Mouse (Mus musculus) embryonic facial prominence, embryonic 13.5 days (tissue): Measurements from ENCODE around the gene Adcyap1r1. TPM values are rescaled to one million over a fixed set of nuclear protein-coding genes. Genes with fewer than 3 reads are reported as not detected.

Experiments used
- ATAC-seq: fragments of 200-750 bp; cut with Nextera tagmentation; 2 replicates; pipeline ENCODE4 v1.8.0; 2017; ENCODE audit warnings: low read depth; ENCODE audit not compliant: insufficient number of reproducible peaks, insufficient read depth, low FRiP score, low TSS enrichment
- H3K27ac ChIP-seq: fragments of 300-500 bp; sonication (generic); 2 replicates; pipeline ENCODE4 v1.5.1; 2015; ENCODE audit warnings: moderate library complexity, mild to moderate bottlenecking, inconsistent platforms
- H3K27me3 ChIP-seq: fragments of 300-500 bp; sonication (generic); 2 replicates; pipeline ENCODE4 v1.6.1; 2015; ENCODE audit warnings: mild to moderate bottlenecking, inconsistent platforms
- H3K36me3 ChIP-seq: fragments of 300-500 bp; sonication (generic); 2 replicates; pipeline ENCODE4 v1.6.1; 2015; ENCODE audit warnings: mild to moderate bottlenecking, inconsistent platforms
- H3K4me1 ChIP-seq: fragments of 300-500 bp; sonication (generic); 2 replicates; pipeline ENCODE4 v1.6.1; 2015; ENCODE audit warnings: inconsistent platforms
- H3K4me2 ChIP-seq: fragments of 300-500 bp; sonication (generic); 2 replicates; pipeline ENCODE4 v1.6.1; 2015; ENCODE audit warnings: moderate library complexity, mild to moderate bottlenecking, inconsistent platforms
- H3K4me3 ChIP-seq: fragments of 300-500 bp; sonication (generic); 2 replicates; pipeline ENCODE4 v1.5.1; 2015; ENCODE audit warnings: mild to moderate bottlenecking, inconsistent platforms
- H3K9ac ChIP-seq: fragments of 300-500 bp; sonication (generic); 2 replicates; pipeline ENCODE4 v1.6.1; 2015; ENCODE audit warnings: mild to moderate bottlenecking, inconsistent platforms
- H3K9me3 ChIP-seq: fragments of 300-500 bp; sonication (generic); 2 replicates; pipeline ENCODE4 v1.6.1; 2016; ENCODE audit warnings: inconsistent platforms
- WGBS: fragments of 180-500 bp; shearing (Covaris S2); methylation state at CpG from one replicate; pipeline ENCODE4 v1.1.7; 2015; ENCODE audit warnings: mixed read lengths; 5-methylcytosine and 5-hydroxymethylcytosine counted together
- microRNA-seq: library from miRNA; unstranded; fragments of <30 nt; microRNA quantifications from one replicate; pipeline ENCODE4, GENCODE M21; 2016
- polyA plus RNA-seq: library from polyadenylated mRNA; unstranded; fragments of >200 nt; fragmentation: Nextera tagmentation; extraction: Ambion mirVana; gene quantifications from 2 replicates; pipeline ENCODE4 v1.2.1, GENCODE M21; 2015

The Adcyap1r1 gene
- polyA plus RNA-seq, 1 experiment from 2014 or later, result 1.0 TPM

GRCm38 (mm10) chr6:55549211-55549610 lies 97.4 kb downstream of the Adcyap1r1 start:
- H3K4me2 ChIP-seq, result no peak overlapping the region
- H3K9me3 ChIP-seq, result 0 out of 2 replicates have a peak, but pooled peaks cover 3% of the 10 kb centered on the region
- 90% methylated on average over 6 of the region's 6 CpGs for WGBS
- no peaks in the 10 kb centered on the region for H3K4me1 ChIP-seq
- no peaks in the 10 kb centered on the region for H3K27me3 ChIP-seq
- no peaks in the 10 kb centered on the region for H3K36me3 ChIP-seq
- no peak overlapping the region for H3K9ac ChIP-seq
- H3K4me3 ChIP-seq, result no peak overlapping the region
- H3K27ac ChIP-seq, result no peak overlapping the region
- no peak for ATAC-seq

- Histone ChIP-seq H3K4me2 (no peak overlapping the region), H3K4me1 (no peaks in the 10 kb centered on the region), H3K9ac (no peak overlapping the region), H3K27me3 (no peaks in the 10 kb centered on the region), H3K9me3 (0 out of 2 replicates have a peak, but pooled peaks cover 3% of the 10 kb centered on the region), H3K4me3 (no peak overlapping the region), H3K36me3 (no peaks in the 10 kb centered on the region), H3K27ac (no peak overlapping the region)
- no peak for ATAC-seq
- 37% methylated on average over 13 of the region's 13 CpGs for WGBS
These were observed 99.1 kb downstream of the Adcyap1r1 start for GRCm38 (mm10) chr6:55550926-55551325.

Small RNA genes within 50 kb of the gene (microRNA-seq; reads per million reads assigned to microRNA genes)
- gene Gm44352, result not detected

Other genes with a start within 250 kb of the Adcyap1r1 start
- 19.2 and 21.2 TPM in 2 replicates for gene Mindy4, start 248.6 kb upstream of the Adcyap1r1 start, polyA plus RNA-seq
- 46.6 and 65.9 TPM in 2 replicates for gene Aqp1, start 115.5 kb upstream of the Adcyap1r1 start, polyA plus RNA-seq
- not detected in 2 replicates for gene Ghrhr, start 75.7 kb upstream of the Adcyap1r1 start, polyA plus RNA-seq
- gene Neurod6, start 229.3 kb downstream of the Adcyap1r1 start, polyA plus RNA-seq, result 1.0 and 2.4 TPM in 2 replicates